Mouse (Mus musculus) megakaryocyte, embryonic 14.5 days (primary cell): Measurements from ENCODE around the gene Gm20517.

ENCODE experiments used
- FLI1 ChIP-seq: IDR thresholded peaks from 2 replicates; pipeline ENCODE4 v1.6.1; 2012; ENCODE audit warnings: low read length, inconsistent platforms, mixed read lengths
- GATA1 ChIP-seq: IDR thresholded peaks from 3 replicates; pipeline ENCODE4 v1.6.1; 2012; ENCODE audit warnings: mixed read lengths, low read length, inconsistent platforms, borderline replicate concordance

GRCm38 (mm10) chr17:47706196-47706595 is 94.8 kb downstream of the Gm20517 start:
- TF ChIP-seq GATA1 (no peak), FLI1 (no peak)
